Mouse (Mus musculus) stomach, embryonic 14.5 days (tissue): ENCODE measurements around the gene Arhgap42. TPM values are rescaled to one million over a fixed set of nuclear protein-coding genes. Genes with fewer than 3 reads are reported as not detected.

Source experiments
- ATAC-seq: fragments of 200-750 bp; cut with Nextera tagmentation; 2 replicates; pipeline ENCODE4 v1.8.0; 2017; ENCODE audit warnings: low read depth, moderate TSS enrichment; ENCODE audit not compliant: insufficient number of reproducible peaks, insufficient read depth, low FRiP score
- H3K27ac ChIP-seq: fragments of 300-500 bp; sonication (generic); 2 replicates; pipeline ENCODE4 v1.5.1; 2014; ENCODE audit warnings: mild to moderate bottlenecking, low read length, moderate library complexity, mixed read lengths
- H3K27me3 ChIP-seq: fragments of 300-500 bp; sonication (generic); 2 replicates; pipeline ENCODE4 v1.6.1; 2014; ENCODE audit warnings: low read length, control low read depth, mixed read lengths; ENCODE audit not compliant: control insufficient read depth, insufficient read depth
- H3K36me3 ChIP-seq: fragments of 300-500 bp; sonication (generic); 2 replicates; pipeline ENCODE4 v1.6.1; 2014; ENCODE audit warnings: mild to moderate bottlenecking, control low read depth, low read length, moderate library complexity, mixed read lengths; ENCODE audit not compliant: control insufficient read depth, insufficient read depth
- H3K4me1 ChIP-seq: fragments of 300-500 bp; sonication (generic); 2 replicates; pipeline ENCODE4 v1.6.1; 2014; ENCODE audit warnings: low read length, control low read depth, mixed read lengths; ENCODE audit not compliant: control insufficient read depth, insufficient read depth
- H3K4me2 ChIP-seq: fragments of 300-500 bp; sonication (generic); replicated peaks from 2 replicates; pipeline ENCODE4 v1.6.1; 2014; ENCODE audit warnings: low read depth, low read length, control low read depth
- H3K4me3 ChIP-seq: fragments of 300-500 bp; sonication (generic); 2 replicates; pipeline ENCODE4 v1.5.1; 2014; ENCODE audit warnings: low read depth, low read length, control low read depth
- H3K9ac ChIP-seq: fragments of 300-500 bp; sonication (generic); replicated peaks from 2 replicates; pipeline ENCODE4 v1.6.1; 2014; ENCODE audit warnings: low read depth, mild to moderate bottlenecking, control low read depth, low read length, moderate library complexity, mixed read lengths
- H3K9me3 ChIP-seq: fragments of 300-500 bp; sonication (generic); 2 replicates; pipeline ENCODE4 v1.6.1; 2016; ENCODE audit warnings: low read depth, low read length, control low read depth; ENCODE audit not compliant: control insufficient read depth
- WGBS: fragments of 180-500 bp; shearing (Covaris S2); extraction: QIAGEN DNeasy Blood & Tissue Kit; methylation state at CpG from one replicate; pipeline ENCODE4 v1.1.7; 2014; 5-methylcytosine and 5-hydroxymethylcytosine counted together
- polyA plus RNA-seq: library from polyadenylated mRNA; unstranded; fragments of >200 nt; fragmentation: Nextera tagmentation; extraction: Ambion mirVana; gene quantifications from 2 replicates; pipeline ENCODE4 v1.2.1, GENCODE M21; 2014

The Arhgap42 gene
- polyA plus RNA-seq: 37.1 and 44.6 TPM in 2 replicates

- H3K36me3 ChIP-seq: no peaks in the 10 kb centered on the region
- H3K4me2 ChIP-seq: peak within 1 kb of the TSS; percentile 65
- H3K4me3 ChIP-seq: peak within 1 kb of the TSS; percentile 91
- H3K27me3 ChIP-seq: no peaks in the 10 kb centered on the region
- H3K9ac ChIP-seq: peak within 1 kb of the TSS; percentile 94
- under 1% methylated on average over 67 of the region's 78 CpGs for WGBS
- ATAC-seq: peak; percentile 93
- H3K9me3 ChIP-seq: no peaks in the 10 kb centered on the region
- peak within 1 kb of the TSS; percentile 95 for H3K27ac ChIP-seq
- peaks cover 10% of the 10 kb centered on the region; the same call in 1 of the 2 replicates for H3K4me1 ChIP-seq
Measured at GRCm38 (mm10) chr9:9238438-9239391, at the start of gene Arhgap42. TSS of gene Arhgap42 (minus strand) at chr9:9239101.

GRCm38 (mm10) chr9:9288140-9288539, 49.2 kb upstream of the Arhgap42 start:
- Histone ChIP-seq H3K27me3 (no peaks in the 10 kb centered on the region), H3K9ac (no peak overlapping the region), H3K4me3 (no peak overlapping the region), H3K36me3 (no peaks in the 10 kb centered on the region), H3K4me2 (no peak overlapping the region), H3K4me1 (no peaks in the 10 kb centered on the region), H3K9me3 (no peaks in the 10 kb centered on the region), H3K27ac (no peak overlapping the region)
- 84% methylated on average over 2 of the region's 2 CpGs for WGBS
- ATAC-seq: no peak

DNA sequence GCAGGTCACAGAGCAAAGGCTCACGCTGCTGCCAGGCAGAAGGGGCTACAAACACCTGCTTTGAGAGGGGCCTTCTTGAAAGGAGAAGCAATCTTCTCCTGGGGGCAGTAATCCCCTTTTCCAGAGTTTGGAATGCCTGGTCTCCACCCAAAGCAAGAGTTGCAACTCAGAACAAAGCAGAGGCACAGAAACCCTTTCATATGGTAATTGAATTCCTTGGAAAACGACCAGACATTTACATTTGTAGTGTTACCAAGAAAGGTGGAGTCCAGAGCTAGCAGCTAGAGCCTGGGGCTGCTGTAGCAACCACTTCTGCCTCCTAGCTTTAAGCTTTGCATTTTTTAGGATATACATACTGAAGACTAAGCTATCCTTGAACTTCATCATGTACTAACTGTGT, 30.4 kb upstream of the Arhgap42 start:
- Histone ChIP-seq H3K27me3 (no peaks in the 10 kb centered on the region), H3K9me3 (no peaks in the 10 kb centered on the region), H3K4me1 (no peaks in the 10 kb centered on the region), H3K4me3 (no peak overlapping the region), H3K4me2 (no peak overlapping the region), H3K9ac (no peak overlapping the region), H3K27ac (no peak overlapping the region), H3K36me3 (no peaks in the 10 kb centered on the region)
- no peak for ATAC-seq
- WGBS: 28% methylated on average over 2 of the region's 2 CpGs

DNA sequence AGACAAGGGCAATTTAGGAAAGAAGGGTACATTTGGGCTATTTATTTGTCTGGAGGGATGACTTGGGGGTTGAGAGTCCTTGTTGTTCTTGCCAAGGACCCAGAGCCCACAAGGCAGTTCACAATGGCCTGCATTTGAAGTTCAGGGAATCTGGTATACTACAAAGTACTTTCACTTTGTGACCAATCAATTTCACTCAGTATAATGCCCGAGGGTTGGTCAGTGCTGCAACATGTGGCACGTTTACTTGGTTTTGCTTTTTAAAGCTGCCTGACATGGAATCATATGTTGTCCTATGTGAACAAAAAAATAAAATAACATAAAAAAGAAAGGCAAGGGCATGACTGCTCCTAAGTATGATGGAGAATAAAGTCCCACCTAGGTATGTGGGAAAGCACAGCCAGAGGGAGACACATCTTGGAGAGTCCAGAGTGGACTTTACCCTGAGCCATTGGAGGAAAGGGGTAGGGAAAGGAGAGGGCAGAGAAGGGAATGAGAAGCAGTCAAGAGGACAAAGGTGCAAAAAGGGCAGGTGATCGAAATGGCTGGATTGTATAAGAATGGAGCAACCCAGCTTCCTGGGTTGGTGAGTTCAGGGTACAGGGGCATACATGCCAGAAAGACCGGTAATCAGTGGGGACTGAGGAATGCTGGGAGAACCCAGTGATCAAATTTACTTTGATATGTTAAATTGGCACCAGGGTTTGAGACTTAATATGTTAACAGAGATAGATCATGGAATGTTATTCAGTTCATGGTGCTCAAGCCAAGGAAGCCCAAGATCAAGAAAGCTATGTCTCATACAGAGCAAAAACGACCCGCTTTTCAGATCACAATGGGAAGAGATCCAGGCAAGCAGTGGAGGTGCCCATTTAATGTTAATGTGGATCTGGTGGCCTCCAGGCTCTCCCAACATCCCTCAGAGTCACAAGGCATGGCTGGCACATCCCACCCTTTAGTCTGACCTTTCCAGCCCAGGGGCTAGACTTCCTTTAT, 29.0 kb upstream of the Arhgap42 start:
- Histone ChIP-seq H3K9ac (no peak overlapping the region), H3K4me3 (no peak overlapping the region)
- 80% methylated on average over 6 of the region's 6 CpGs for WGBS

DNA sequence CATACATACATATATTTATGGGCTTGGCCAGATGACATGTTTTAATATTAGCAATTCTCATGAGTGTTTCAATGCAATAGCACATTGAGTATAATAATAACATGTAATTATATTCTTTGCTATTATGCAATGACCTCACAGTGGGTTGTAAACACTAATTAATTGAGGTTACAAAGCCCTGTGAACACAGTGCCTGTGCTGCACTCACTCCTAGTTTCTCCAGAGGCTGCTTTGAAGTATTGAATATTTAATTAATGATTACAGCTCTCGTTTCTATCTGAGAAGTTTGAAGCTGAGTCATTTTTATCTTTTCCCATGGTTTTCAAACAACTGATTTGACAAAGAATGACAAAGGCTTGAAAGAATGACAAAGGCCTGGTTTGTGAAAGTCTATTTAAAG, 24.6 kb upstream of the Arhgap42 start:
- no peaks in the 10 kb centered on the region for H3K9me3 ChIP-seq
- no peak overlapping the region for H3K4me2 ChIP-seq
- no peaks in the 10 kb centered on the region for H3K36me3 ChIP-seq
- H3K27ac ChIP-seq: no peak overlapping the region
- H3K9ac ChIP-seq: no peak overlapping the region
- ATAC-seq: no peak
- no peak overlapping the region for H3K4me3 ChIP-seq
- no peaks in the 10 kb centered on the region for H3K27me3 ChIP-seq
- no peaks in the 10 kb centered on the region for H3K4me1 ChIP-seq
- WGBS: 46% methylated on average over 1 of the region's 1 CpGs

More for the DNA sequence above, 29.0 kb upstream of the Arhgap42 start:
- Histone ChIP-seq H3K9me3 (no peaks in the 10 kb centered on the region), H3K4me1 (no peaks in the 10 kb centered on the region), H3K27me3 (no peaks in the 10 kb centered on the region), H3K27ac (no peak overlapping the region), H3K4me2 (no peak overlapping the region), H3K36me3 (no peaks in the 10 kb centered on the region)
- no peak for ATAC-seq

DNA sequence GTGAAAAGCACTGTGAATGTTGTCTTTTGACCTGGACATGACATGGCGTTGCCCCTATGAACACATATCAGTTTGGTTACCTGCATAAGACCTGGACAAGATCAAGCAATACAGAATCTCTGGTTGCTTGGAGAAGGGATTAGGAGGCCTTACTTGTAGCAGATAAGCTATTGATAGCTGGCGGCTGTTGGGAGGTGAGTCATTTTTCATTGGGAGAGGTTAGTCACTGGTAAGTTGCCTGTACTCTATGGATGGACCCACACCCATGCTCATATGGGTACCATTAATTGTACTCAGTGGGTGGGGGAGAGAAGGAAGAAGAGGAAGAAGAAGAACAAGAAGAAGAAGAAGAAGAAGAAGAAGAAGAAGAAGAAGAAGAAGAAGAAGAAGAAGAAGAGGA, 23.6 kb upstream of the Arhgap42 start:
- Histone ChIP-seq H3K9ac (no peak overlapping the region), H3K27me3 (no peaks in the 10 kb centered on the region), H3K4me3 (no peak overlapping the region), H3K27ac (no peak overlapping the region), H3K4me2 (no peak overlapping the region), H3K4me1 (no peaks in the 10 kb centered on the region), H3K36me3 (no peaks in the 10 kb centered on the region), H3K9me3 (no peaks in the 10 kb centered on the region)
- WGBS: 61% methylated on average over 2 of the region's 2 CpGs
- no peak for ATAC-seq

DNA sequence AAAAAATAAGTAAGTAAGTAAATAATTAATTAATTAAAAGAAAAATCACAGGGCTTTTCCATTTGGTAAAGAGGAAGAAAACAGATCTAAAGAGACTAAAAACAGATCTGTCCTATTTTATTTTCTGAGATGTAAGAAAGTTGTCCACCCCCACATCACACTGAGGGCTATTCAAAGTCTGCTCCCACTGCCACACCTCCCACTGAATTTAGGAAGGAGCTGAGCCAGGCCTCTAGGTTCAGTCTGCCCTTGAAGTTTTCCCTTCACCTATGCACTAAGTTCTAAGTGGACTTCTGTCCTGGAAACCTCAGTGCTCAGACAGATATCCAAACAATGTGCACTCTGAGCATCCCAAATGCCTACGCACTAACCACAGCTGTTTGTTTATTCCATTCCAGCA, 15.9 kb upstream of the Arhgap42 start:
- Histone ChIP-seq H3K4me2 (no peak overlapping the region), H3K27ac (no peak overlapping the region), H3K4me3 (no peak overlapping the region), H3K27me3 (no peaks in the 10 kb centered on the region), H3K9me3 (no peaks in the 10 kb centered on the region), H3K9ac (no peak overlapping the region), H3K4me1 (no peaks in the 10 kb centered on the region), H3K36me3 (no peaks in the 10 kb centered on the region)
- ATAC-seq: no peak
- 77% methylated on average over 1 of the region's 1 CpGs for WGBS

GRCm38 (mm10) chr9:9248529-9248928, 9.6 kb upstream of the Arhgap42 start:
- no peak overlapping the region for H3K4me2 ChIP-seq
- ATAC-seq: no peak
- 33% methylated on average over 2 of the region's 2 CpGs for WGBS
- no peak overlapping the region for H3K27ac ChIP-seq
- H3K4me1 ChIP-seq: peaks cover 10% of the 10 kb centered on the region; the same call in 1 of the 2 replicates
- H3K9ac ChIP-seq: no peak overlapping the region
- H3K27me3 ChIP-seq: no peaks in the 10 kb centered on the region
- no peaks in the 10 kb centered on the region for H3K9me3 ChIP-seq
- no peaks in the 10 kb centered on the region for H3K36me3 ChIP-seq
- no peak overlapping the region for H3K4me3 ChIP-seq
